Mouse (Mus musculus) neural tube, embryonic 12.5 days (tissue): ENCODE measurements around the gene 4930447F04Rik. TPM values are rescaled to one million over a fixed set of nuclear protein-coding genes. Genes with fewer than 3 reads are reported as not detected.

ENCODE experiments used
- ATAC-seq: fragments of 200-750 bp; cut with Nextera tagmentation; 2 replicates; pipeline ENCODE4 v1.8.0; 2017; ENCODE audit warnings: low read depth, mild to moderate bottlenecking, moderate TSS enrichment, moderate library complexity; ENCODE audit not compliant: low FRiP score
- H3K27ac ChIP-seq: fragments of 300-500 bp; sonication (generic); 2 replicates; pipeline ENCODE4 v1.5.1; 2016
- H3K27me3 ChIP-seq: fragments of 300-500 bp; sonication (generic); replicated peaks from 2 replicates; pipeline ENCODE4 v1.6.1; 2016; ENCODE audit warnings: mild to moderate bottlenecking
- H3K36me3 ChIP-seq: fragments of 300-500 bp; sonication (generic); 2 replicates; pipeline ENCODE4 v1.6.1; 2016; ENCODE audit warnings: mild to moderate bottlenecking
- H3K4me1 ChIP-seq: fragments of 300-500 bp; sonication (generic); 2 replicates; pipeline ENCODE4 v1.6.1; 2016
- H3K4me2 ChIP-seq: fragments of 300-500 bp; sonication (generic); replicated peaks from 2 replicates; pipeline ENCODE4 v1.6.1; 2016; ENCODE audit warnings: mild to moderate bottlenecking
- H3K4me3 ChIP-seq: fragments of 300-500 bp; sonication (generic); 2 replicates; pipeline ENCODE4 v1.5.1; 2016
- H3K9ac ChIP-seq: fragments of 300-500 bp; sonication (generic); 2 replicates; pipeline ENCODE4 v1.6.1; 2016; ENCODE audit warnings: mild to moderate bottlenecking
- H3K9me3 ChIP-seq: fragments of 300-500 bp; sonication (generic); 2 replicates; pipeline ENCODE4 v1.6.1; 2016; ENCODE audit warnings: mild to moderate bottlenecking
- WGBS: fragments of 180-500 bp; shearing (Covaris S2); methylation state at CpG from one replicate; pipeline ENCODE4 v1.1.7; 2016; 5-methylcytosine and 5-hydroxymethylcytosine counted together
- polyA plus RNA-seq: library from polyadenylated mRNA; unstranded; fragments of >200 nt; fragmentation: Nextera tagmentation; extraction: Ambion mirVana; gene quantifications from 2 replicates; pipeline ENCODE4 v1.2.1, GENCODE M21; 2016

The 4930447F04Rik gene
- not detected in 2 replicates for polyA plus RNA-seq

GRCm38 (mm10) chrX:66304124-66304523, at the start of gene 4930447F04Rik:
Gene 4930447F04Rik, minus strand, starts transcription at chrX:66304224.
- no peak within 1 kb of the TSS for H3K4me3 ChIP-seq
- H3K4me2 ChIP-seq, result no peak within 1 kb of the TSS
- no peaks in the 10 kb centered on the region for H3K36me3 ChIP-seq
- no peak within 1 kb of the TSS for H3K27ac ChIP-seq
- H3K9ac ChIP-seq, result no peak within 1 kb of the TSS
- H3K27me3 ChIP-seq, result no peaks in the 10 kb centered on the region
- no peaks in the 10 kb centered on the region for H3K4me1 ChIP-seq
- ATAC-seq, result no peak
- no peaks in the 10 kb centered on the region for H3K9me3 ChIP-seq
- 81% methylated on average over 1 of the region's 1 CpGs for WGBS
